Mouse (Mus musculus) urinary bladder, adult 18-20 months (tissue): ENCODE measurements around the gene Eif4g3.

ENCODE experiments used
- DNase-seq, 2 experiments: peaks; one replicate each; pipeline ENCODE4 v3.0.0; 2022; ENCODE audit warnings: low spot score in 2 of 2, mixed read lengths in 2 of 2

Eif4g3 gene

DNA sequence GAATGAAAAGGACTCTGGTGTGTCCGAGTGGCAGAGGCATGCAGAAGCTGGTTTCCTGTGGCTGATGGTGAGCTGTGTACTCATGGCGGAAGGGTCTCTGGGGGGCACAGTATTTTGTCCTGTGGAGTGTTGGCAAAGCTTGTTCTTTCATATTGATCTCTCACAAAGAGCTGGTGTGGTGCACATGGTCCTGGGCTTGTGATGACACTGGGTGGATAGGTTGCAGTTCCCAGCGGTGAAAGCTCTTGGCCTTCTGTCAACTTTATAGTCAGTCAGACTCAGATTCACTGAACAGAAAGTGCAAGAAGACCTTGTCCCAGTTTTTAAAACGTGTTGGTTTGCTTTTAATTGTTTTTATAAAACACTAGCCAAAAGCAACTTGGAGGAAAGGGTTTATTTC is 68.3 kb downstream of the Eif4g3 start:
- no peak for DNase-seq

DNA sequence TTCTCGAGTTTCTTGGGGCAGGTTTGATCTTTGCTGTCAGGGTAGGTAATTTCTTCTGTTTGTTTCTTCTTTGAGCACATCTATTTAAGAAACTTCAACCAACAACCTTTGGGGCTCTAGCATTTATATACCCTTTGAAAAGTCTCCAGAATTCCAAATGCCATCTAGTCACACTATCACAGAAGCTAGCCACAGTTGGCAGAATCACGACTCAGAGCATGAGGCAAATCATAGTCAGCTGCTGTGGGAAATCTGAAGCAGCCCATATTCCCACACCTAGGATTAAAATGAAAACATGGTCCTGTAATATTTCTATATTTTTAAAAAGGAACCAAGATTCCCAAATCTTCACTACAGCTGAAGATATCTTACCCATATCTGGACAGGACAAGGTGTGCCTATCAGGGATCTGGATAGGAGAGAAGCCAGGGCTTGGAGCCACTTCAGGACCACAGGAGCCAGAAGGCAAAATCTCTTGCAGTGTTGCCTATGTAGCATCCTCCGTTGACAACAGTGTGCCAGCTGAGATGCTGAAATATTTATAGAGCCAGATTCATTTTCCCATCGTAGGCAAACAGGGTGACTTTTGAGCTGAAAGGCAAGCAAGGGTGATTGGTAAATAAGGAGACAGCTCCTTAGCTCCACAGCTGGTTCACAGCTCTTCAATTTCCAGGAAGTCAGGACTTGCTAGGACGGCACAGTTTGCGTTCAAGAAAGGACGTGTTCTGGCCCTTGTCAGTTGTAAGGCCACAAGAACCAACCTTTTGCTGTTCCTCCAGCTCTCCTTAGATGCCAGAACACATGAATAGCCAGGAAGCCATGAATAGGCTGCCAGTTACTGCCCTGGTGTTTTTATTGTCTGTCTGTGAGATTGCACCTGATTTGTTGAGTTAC is 70.8 kb downstream of the Eif4g3 start:
- no peak for DNase-seq

DNA sequence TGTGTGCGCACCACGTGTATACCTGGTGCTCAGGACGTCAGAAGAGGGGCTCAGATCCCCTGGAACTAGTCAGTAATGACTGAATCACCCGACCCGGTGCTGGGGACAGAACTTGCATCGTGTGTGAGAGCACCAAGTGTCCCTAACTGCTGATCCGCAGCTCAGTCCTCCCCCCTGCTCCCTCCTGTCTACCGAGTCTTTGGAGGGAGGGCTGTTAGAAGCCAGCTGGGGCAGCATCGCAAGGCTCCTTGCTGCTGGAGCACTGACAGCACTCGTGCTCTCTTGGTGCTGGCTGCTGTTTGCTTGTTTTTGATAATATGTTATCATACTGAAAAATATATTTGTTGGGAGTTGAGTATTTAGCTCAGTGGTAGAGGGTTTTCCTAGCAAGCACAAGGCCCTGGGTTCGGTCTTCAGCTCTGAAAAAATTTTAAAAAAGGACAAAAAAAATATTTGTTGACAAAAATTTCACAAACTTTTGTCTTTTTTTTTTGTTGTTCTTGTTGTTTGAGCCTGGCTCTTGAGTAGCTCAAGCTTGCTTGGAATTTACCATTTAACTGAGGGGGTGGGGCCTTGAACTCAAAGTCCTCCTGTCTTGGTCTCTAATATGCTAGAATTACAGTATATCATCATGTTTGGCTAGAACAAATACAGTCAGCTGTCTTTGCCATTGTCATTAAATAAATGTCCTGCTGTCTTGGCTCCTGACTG is 72.2 kb downstream of the Eif4g3 start:
- DNase-seq: no peak

DNA sequence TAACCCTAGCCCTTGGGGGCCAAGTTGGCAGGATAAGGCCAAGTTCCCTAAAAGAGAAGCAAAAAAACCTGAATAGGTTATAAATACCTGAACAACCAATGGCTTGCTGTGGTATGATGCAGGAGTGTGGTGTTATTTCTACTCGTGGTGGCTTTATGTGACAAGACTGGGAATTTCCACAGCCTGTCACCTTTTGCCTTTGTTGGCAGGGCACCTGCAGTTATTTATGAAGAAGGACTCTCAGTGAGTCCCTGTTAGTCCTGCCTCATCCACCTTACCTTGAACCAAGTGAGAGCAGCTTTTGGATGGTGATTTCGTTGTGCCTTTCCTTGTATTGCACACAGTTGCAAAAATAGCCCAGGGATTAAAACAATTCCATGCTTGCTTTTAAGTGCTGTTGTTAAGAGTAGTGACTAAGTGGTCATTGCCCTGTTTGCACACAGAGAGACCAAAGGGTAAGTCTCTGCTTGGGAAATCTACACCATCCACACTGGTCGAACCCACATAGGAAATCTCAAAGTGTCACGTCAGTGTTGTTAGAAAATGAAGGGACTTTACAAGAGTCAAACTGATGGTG is 72.9 kb downstream of the Eif4g3 start:
- DNase-seq: no peak

DNA sequence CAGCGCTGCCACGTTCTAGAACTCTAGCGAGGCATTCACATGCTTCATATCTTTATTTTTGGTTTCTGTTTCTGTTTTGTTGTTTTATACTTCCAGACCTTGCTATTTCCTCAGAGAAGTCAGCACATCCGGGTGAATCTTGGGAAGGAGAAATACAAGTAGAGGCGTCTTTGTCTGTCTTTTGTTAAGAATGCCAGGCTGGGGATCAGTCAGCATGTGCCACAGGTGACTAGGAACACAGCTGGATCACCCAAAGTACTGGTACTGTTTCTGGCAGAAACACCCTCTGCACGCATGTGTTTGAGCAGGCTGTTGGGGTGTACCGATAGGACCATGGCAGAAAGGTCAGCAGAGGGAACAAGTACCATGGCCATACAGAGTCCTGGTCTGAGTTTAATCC is 73.6 kb downstream of the Eif4g3 start:
- no peak for DNase-seq

DNA sequence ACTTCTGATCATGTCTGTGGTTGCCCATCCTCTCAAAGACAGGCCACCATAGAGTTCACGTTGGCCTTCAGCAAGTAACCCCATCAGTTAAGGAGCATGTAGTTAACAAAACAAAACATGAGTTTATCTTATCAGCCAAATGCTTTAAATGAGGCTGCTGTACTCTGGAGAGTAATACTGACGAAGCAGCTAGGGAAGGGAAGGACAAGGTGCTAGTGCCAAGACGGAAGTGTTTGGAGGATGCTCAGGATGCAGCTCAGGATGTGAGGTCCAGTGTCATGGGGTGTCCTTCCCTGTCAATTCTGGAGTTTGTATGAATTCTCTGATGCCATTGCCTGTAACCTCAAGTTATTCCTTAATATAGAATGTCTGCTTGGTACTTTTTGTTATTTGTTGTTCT is 75.0 kb downstream of the Eif4g3 start:
- DNase-seq: no peak

DNA sequence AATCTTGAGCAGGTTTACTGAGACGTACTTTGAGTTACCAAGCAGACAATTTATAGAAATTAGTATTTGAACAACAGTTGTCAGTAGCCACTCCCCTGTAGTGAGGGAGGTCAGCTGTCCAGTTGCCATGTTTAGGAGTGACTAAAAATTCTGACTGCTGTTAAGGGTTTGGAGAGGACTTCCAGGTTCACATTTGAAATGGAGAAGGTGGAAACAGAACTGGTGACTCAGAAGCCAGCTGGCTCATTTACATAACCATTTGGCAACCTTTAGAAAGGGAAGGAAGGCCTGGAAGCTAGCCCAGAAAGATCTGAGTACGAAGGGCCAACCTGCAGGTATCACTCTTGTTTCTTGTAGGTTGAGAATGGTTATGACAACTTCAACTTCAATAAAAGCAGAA is 75.8 kb downstream of the Eif4g3 start:
- DNase-seq: no peak

DNA sequence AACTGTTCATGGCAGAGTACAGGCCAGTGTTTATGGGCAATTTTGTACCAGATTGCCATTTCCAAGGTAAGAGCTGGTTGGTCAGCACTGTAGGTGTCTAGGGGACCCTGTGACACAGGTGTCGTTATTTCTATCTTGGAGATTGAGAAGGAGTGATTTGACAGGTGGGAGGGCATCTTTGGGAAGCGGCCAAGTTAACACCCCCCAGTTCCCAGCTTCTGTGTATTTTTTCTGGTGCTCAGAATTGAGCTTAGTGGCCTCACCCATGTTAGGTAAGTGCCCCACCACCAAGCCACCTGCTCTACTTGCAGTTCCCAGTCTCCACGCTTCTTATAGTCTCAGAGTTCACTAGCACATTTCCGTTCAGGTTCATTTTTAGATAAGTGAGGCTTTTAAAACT is 76.5 kb downstream of the Eif4g3 start:
- no peak for DNase-seq

DNA sequence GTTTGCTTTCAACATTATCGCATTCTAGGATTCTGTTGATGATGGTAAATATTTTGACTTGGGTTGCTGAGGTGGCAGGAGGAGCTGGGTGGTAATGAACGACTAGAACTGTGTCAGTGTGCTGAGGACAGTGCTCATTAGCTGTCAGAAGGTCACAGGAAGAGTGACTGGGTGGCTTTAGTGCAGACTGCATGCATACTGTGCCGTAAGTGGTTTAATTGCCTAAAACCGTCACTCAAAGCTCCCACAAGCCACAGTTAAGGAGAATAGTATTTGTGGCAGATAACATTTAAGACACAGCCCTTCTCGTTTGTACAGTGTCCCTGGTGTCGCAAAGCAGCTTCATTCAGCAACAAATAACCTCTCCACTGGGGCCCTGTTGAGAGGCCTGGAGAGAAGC is 78.7 kb downstream of the Eif4g3 start:
- no peak for DNase-seq

DNA sequence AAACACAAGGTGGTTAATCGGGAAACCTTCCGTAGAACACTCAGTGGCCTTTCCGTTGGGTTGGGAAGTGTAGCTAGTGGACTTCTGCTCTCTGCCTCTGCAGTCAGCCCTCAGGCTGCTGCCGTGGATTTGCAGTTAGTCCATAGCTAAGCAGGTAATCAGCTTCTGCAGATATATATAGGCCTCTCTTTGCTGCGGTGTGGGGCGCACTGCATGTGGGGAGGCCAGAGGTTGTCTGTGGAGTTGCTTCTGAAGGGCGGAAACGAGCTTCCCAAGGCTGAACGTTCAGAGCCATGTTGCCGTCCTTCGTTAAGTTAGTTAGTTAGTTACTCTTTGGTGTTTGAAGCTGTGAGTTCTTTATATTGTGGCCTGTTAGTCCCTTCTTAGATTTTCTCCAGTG is 80.3 kb downstream of the Eif4g3 start:
- no peak for DNase-seq

DNA sequence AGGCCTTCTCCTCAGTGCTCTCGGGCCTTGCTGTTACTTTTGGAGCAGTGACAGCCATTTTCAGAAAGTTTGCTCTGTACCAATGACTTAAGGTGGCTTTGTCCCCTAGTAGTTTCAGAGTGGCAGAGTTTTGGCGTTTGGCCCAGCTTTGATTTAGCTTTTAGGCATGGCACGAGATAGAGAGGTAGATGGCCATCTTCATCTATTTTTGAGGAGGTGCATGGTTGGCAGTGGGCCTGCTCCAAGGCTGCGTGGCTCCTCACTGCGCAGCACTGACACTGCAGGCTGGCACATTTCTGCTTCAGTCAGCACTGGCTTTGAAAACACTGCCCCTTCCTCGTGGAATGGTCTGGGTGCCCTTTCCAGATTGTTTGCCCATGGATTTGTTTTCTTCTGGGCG is 80.7 kb downstream of the Eif4g3 start:
- DNase-seq: no peak

DNA sequence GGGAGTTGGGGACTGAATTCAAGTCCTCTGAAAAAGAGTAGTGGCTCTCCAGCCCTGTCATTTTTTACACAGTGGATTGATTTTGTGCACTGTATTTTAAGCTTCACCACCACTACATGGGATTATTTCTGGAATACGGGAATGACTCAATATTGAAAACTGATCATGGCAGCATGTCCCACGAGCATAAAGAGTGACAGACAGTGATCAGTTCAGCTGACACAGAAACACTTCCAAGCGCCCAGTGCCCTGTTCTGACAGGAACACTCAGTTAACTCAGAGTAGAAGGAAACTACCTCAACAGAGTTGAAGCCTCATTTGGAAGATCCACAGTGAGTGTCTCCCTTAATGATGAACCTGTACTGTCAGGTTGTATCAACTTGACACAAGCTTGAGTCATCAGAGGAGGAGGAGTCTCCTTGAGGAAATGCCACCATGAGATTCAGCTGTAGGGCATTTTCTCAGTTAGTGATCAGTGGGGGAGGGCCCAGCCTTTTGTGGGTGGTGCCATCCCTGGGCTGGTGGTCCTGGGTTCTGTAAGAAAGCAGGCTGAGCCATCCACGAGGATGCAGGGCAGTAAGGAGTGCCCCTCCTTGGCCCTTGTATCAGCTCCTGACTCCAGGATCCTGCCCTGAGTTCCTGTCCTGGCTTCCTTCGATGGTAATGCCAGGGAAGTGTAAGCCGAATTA is 82.2 kb downstream of the Eif4g3 start:
- DNase-seq: no peak

DNA sequence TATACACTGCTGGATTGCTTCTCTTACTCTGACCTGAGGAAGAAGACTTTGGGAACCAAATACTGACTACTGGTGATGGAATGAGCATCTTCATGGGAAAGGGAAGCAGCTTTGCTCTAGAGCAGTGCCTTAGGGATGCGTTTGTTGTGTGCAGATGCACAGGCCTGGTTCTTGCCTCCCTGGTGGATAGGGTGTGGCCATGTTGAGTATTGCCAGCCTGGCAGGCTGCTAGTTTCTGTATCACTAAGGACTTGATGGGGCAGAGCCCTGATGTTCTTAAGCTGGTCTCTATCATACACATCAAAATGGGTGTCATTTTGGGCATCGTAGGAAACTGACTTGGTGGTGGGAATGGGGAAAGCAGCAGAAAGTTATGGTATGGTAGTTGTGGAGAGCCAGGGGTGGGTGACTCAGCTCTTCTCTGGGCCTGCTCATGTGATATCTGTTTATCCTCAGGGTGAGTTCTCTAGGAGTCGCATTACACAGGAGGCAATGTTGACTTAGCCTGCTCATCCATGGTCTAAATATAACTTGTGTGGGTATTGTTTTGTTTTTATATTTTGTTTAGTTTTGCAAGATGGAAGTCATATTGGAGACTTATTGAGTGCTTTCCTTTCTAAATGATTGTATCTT is 85.0 kb downstream of the Eif4g3 start:
- DNase-seq: no peak

DNA sequence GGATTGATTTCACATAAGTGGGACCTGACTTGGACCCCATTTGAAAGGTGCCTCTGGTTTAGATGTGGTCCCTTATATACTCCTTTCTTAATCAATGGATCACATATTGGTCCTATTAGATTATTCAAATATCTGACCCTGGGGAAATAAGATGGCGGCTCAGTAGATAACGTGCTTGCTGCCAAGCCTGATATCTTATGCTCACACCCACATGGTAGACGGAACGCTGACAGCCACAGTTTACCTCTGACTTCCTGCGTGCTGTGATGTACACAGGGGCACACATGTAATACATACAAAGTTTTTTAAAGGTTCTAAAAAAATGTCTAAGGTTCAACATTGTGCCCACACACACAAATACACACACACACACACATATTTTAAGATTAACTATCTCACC is 86.4 kb downstream of the Eif4g3 start:
- no peak for DNase-seq

DNA sequence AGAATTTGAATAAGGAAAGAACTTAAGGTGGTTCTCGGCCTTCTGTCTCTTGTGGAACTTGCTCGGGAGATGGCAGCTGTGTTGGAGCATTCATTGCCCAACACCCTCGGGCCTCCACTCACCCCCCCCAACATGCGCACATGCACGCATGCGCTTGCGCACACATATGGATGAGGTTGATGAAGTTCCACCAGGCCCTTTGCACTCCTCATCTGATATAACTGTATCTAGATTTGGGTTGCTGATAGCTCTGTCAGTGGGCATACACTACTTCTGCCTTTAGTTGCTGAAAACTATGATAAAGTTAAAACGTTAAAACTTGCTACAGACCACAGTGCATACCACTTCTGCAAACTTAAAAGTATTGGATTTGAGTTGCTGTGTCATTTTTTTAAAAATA is 89.6 kb downstream of the Eif4g3 start:
- no peak for DNase-seq

DNA sequence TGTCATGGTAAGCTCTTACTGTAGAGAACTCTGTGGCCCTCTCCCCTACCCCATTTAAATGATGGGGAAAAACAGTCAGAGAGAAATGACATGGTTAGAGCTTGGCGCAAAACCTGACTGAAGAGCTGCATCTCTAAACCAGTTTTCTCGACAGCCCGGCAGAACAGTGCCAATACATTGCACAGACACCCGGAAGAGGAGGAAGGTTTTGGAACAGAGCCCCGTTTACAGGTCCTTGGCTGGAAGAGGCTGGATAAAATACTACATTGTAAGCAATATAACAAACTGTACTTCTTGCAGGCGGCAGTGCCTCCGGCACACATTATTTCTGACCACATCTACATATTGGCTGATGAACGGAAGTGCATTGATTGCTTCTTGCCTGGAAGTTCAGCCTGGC is 91.3 kb downstream of the Eif4g3 start:
- DNase-seq: no peak

DNA sequence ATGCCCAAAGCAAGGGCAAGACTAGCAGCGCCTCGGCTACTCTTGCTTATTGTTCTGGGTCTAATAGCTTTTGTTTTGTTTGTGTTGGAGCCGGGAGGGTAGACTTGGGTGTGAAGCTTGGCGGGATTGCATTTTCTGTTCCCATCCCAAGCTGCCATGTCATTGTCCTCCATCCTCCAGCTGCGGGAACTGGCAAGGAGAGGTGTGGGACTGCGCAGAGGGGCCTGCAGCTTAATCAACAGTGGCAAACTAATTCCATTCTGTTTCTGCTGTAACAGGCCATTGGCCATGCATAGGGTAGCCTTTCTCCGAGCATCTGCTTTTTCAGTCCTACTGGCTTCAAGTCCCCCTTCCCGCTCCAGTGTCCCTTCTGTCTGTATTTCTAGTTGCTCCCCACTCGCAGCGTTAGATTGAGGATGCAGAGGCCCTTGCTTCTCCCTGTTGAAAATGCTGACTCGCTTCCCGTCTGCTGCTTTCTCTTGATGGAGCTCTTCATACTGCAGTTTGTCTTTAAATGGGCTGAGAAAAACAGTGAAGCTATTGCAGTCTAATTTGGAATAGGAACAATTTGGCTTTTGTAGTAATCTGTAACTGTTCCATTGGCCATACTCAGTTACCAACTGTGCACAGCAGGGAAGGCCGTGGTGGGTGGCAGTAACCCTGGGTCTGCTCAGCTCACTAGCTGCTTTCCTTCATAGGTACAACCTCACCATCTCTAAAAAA is 92.2 kb downstream of the Eif4g3 start:
- no peak for DNase-seq

DNA sequence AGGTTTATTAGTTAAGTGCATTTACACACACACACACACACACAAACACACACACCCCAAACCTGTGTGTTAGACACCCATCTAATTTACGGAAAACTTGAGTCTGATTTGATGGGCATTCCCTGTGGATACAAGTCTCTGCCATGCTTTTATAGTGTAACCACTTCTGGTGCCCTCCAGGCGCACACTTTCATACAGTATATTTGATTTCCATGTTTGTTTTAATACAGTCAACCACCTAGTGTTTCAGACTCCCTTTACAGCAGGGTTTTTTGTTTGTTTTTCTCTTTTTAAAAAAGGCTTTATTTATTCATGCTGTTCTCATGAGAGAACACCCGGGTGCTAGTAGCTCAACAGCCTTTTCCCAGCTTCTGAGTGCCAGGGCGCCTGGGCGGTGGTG is 94.1 kb downstream of the Eif4g3 start:
- DNase-seq: no peak

DNA sequence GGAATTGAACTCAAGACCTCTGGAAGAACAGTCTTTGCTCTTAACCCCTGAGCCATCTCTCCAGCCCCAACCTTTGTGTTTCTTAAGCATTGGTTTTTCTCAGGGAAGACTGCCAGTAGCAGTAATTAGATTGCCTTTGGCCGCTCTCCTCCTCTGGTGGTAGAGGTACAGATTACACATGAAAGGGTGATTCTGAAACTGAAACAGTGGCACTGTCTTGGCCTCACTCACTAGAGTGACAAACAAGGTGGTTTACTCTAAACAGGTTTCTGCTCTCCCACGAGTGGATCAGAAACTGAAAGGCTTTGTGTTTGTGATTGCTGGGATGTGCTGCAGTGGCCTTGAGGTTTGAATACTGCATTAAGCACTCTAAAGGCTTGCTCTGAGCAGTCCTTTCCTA is 96.7 kb downstream of the Eif4g3 start:
- DNase-seq: no peak

DNA sequence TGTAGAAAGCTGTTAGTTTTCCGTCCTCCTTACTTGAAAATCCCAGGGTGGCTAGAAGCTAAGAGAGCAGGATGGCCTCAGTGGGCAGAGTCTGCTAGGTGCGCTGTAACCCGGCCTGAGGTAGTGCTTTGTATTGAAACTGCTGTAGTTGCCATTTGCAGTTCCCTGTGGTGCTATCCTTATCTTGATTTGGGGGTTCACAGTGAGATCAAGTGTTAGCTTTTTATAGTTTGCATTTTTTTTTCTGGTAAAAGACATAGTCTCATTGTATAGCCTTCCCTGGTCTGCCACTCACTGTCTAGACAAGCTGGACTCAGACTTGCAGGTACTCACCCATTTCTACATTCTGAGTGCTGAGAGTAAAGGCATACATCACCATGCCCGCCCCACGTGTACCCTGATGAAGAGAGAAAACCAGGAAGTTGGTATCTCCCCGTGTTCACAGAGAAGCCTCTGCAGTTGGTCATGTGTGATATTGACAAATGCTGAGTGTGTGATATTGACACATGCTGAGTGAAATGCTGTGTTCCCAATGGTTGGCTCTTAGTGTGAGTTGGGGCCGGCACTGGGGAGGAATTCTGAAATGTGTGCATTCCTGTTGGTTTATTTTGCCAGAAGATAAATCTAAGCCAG is 98.9 kb downstream of the Eif4g3 start:
- no peak for DNase-seq

DNA sequence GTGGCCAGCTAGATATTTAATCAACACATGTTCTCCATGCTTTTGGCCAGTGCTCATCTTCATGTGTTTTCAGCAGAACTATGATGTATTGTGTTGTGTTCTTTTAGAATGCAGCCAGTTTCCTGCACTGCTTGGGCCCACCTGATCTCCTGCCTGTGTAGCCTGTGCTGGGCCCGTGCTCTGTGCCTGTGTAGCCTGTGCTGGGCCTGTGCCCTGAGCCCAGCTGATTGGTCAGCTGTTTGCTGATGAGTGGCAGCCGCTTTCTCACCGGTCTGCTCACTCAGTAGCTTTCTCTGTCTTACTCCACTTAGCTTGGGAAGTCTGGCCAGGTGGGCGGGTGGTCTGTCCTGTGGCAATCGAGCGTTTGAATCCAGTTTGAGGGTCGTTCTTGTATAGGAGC is 107.6 kb downstream of the Eif4g3 start:
- DNase-seq: no peak
